Mouse (Mus musculus) retina, postnatal 1 day (tissue): ENCODE measurements around the gene Ctdnep1.

Experiments used
- DNase-seq: peaks from one replicate; pipeline ENCODE4 v3.0.0-alpha.2; 2012

Gene Ctdnep1

GRCm38 (mm10) chr11:70030651-70031320 lies 49.8 kb downstream of the Ctdnep1 start:
- DNase-seq = no peak

- no peak for DNase-seq
These were observed 50.3 kb downstream of the Ctdnep1 start for GRCm38 (mm10) chr11:70031321-70031670.

- no peak for DNase-seq
These were observed 57.2 kb downstream of the Ctdnep1 start for GRCm38 (mm10) chr11:70038174-70038573.

- DNase-seq = no peak
These were observed 58.7 kb downstream of the Ctdnep1 start for GRCm38 (mm10) chr11:70039631-70040030.

- DNase-seq = no peak
These were observed 59.2 kb downstream of the Ctdnep1 start for GRCm38 (mm10) chr11:70040184-70040583.
